Mouse (Mus musculus): Measurements from ENCODE around the gene Hmgcll1. TPM values are rescaled to one million over a fixed set of nuclear protein-coding genes. Genes with fewer than 3 reads are reported as not detected.

Gene Hmgcll1
- polyA plus RNA-seq, 1 experiment from 2014 or later: 2.9 TPM

DNA sequence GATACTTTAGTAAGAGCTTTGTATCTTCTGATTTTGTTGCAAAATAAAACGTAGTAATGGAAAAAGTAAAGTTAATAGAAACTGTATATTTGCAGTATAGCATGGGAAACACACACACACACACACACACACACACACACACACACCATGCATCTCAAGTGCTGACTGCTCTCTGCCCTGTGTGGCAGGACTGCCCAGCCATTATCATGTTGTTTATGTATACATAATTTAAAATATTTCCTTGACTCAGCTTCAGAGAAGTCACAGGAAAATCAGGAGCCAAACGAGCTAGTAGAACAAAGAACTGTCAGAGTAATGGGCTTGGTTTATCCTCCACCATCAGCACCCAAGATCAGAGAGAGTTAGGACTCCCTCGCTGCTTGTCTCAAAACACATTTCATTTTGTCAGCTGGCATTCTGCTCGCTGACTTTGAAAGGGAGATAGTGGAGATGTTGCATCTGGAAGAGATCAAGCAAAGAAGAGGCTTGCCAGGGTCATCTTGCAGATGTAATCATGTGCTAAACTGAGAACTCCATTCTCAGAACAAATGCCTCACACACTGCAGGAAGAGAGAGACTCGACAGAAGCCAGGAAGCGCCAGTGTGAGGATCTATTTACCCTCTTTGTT is 7.2 kb upstream of the Hmgcll1 start:
- DNase-seq (ENCODE audit: low spot score): peak; percentile 56
- no peak overlapping the region for H3K27ac ChIP-seq (replicated peaks; ENCODE audit: low read depth, low read length)
- H3K4me2 ChIP-seq (ENCODE audit: low read depth, low read length): no peak overlapping the region
- 0 out of 2 replicates have a peak, but pooled peaks cover 8% of the 10 kb centered on the region for H3K4me1 ChIP-seq (ENCODE audit: control insufficient read depth, insufficient read depth, low read length)
- ATAC-seq (ENCODE audit: low read depth): no peak
- H3K27me3 ChIP-seq (replicated peaks; ENCODE audit: control insufficient read depth, insufficient read depth, low read length): no peaks in the 10 kb centered on the region
- 27% methylated on average over 6 of the region's 6 CpGs for WGBS
- H3K36me3 ChIP-seq (ENCODE audit: control insufficient read depth, insufficient read depth, low read length): no peaks in the 10 kb centered on the region
- H3K9ac ChIP-seq (ENCODE audit: low read depth, low read length): no peak overlapping the region
- no peaks in the 10 kb centered on the region for H3K9me3 ChIP-seq (ENCODE audit: control insufficient read depth, low read length)
- no peak overlapping the region for H3K4me3 ChIP-seq (ENCODE audit: low read depth, low read length)

DNA sequence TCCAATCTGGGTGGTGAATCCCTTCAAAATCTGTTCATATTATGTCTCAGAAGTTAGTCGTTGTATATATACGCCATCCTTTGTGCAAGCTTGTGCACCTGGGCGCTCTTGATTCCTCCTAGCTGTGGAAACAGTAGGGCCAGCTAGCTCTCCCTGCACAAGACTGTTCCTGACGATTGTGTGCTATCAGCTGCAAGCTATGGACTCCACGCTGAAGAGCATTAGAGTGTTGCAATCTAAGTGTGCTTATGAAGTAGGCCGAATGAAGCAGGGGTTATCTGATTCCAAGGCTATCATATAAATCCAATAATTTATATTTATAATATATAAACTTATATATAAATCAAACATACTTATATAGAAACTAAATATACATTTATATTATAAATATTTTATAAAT is 866 bp upstream of the Hmgcll1 start:
- Histone ChIP-seq H3K27ac (replicated peaks; ENCODE audit: low read depth, low read length) (no peak overlapping the region), H3K36me3 (ENCODE audit: control insufficient read depth, insufficient read depth, low read length) (no peaks in the 10 kb centered on the region), H3K9me3 (ENCODE audit: control insufficient read depth, low read length) (no peaks in the 10 kb centered on the region), H3K4me2 (ENCODE audit: low read depth, low read length) (no peak overlapping the region), H3K9ac (ENCODE audit: low read depth, low read length) (no peak overlapping the region), H3K4me1 (ENCODE audit: control insufficient read depth, insufficient read depth, low read length) (no peaks in the 10 kb centered on the region), H3K27me3 (replicated peaks; ENCODE audit: control insufficient read depth, insufficient read depth, low read length) (no peaks in the 10 kb centered on the region), H3K4me3 (ENCODE audit: low read depth, low read length) (no peak overlapping the region)
- no peak for DNase-seq (ENCODE audit: low spot score)
- ATAC-seq (ENCODE audit: low read depth): no peak
- WGBS: 86% methylated on average over 6 of the region's 6 CpGs

DNA sequence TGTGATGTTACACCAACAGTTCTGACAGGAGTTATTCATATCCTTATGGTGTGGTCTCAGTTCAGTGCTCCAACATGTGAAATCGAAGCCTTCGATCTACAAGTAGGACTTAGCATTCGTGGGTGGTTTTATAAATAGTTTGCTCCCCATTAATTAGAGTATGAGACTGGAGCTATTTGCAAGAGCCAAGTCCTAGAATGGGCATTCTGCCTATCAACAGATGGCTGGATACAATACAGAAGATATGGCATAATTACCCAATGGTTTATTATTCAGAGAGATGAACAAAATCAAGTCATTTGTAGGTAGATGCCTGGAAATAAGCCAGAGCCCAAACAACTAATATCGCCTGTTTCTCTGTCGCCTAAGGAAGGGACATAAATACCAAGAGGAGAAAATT is 1.3 kb downstream of the Hmgcll1 start:
- H3K36me3 ChIP-seq (ENCODE audit: control insufficient read depth, insufficient read depth, low read length): no peaks in the 10 kb centered on the region
- no peak overlapping the region for H3K9ac ChIP-seq (ENCODE audit: low read depth, low read length)
- no peaks in the 10 kb centered on the region for H3K9me3 ChIP-seq (ENCODE audit: control insufficient read depth, low read length)
- no peaks in the 10 kb centered on the region for H3K4me1 ChIP-seq (ENCODE audit: control insufficient read depth, insufficient read depth, low read length)
- H3K4me2 ChIP-seq (ENCODE audit: low read depth, low read length): peak overlapping the region; percentile 92; the same call in 1 of the 2 replicates
- ATAC-seq (ENCODE audit: low read depth) (no peak), DNase-seq (ENCODE audit: low spot score) (no peak)
- no peaks in the 10 kb centered on the region for H3K27me3 ChIP-seq (replicated peaks; ENCODE audit: control insufficient read depth, insufficient read depth, low read length)
- H3K4me3 ChIP-seq (ENCODE audit: low read depth, low read length): no peak overlapping the region
- no peak overlapping the region for H3K27ac ChIP-seq (replicated peaks; ENCODE audit: low read depth, low read length)
- 86% methylated on average over 5 of the region's 5 CpGs for WGBS

DNA sequence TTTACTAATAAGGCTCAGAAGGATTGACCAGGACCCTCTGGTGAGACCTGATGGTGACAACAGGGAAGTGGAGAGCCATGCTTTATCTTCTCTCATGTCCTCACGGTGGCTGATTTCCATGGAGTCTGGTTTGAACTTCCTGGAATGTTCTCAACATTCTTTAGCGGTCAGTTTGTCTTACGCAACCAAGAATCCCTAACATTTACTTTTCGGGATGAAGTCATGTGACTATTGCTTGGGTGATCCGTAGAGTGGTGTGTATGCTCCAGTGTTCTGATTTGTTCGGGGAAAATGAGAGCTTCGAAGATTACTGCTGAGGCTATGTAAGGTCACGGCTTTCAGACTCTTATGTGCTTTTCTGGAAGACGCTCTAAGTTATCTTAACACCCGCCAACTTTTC is 1.9 kb downstream of the Hmgcll1 start:
- H3K27me3 ChIP-seq (replicated peaks; ENCODE audit: control insufficient read depth, insufficient read depth, low read length): no peaks in the 10 kb centered on the region
- no peaks in the 10 kb centered on the region for H3K4me1 ChIP-seq (ENCODE audit: control insufficient read depth, insufficient read depth, low read length)
- H3K36me3 ChIP-seq (ENCODE audit: control insufficient read depth, insufficient read depth, low read length): no peaks in the 10 kb centered on the region
- 91% methylated on average over 10 of the region's 10 CpGs for WGBS
- DNase-seq (ENCODE audit: low spot score): no peak
- no peak overlapping the region for H3K4me3 ChIP-seq (ENCODE audit: low read depth, low read length)
- no peak overlapping the region for H3K27ac ChIP-seq (replicated peaks; ENCODE audit: low read depth, low read length)
- H3K9me3 ChIP-seq (ENCODE audit: control insufficient read depth, low read length): no peaks in the 10 kb centered on the region
- H3K9ac ChIP-seq (ENCODE audit: low read depth, low read length): no peak overlapping the region
- H3K4me2 ChIP-seq (ENCODE audit: low read depth, low read length): no peak overlapping the region
- ATAC-seq (ENCODE audit: low read depth): no peak

DNA sequence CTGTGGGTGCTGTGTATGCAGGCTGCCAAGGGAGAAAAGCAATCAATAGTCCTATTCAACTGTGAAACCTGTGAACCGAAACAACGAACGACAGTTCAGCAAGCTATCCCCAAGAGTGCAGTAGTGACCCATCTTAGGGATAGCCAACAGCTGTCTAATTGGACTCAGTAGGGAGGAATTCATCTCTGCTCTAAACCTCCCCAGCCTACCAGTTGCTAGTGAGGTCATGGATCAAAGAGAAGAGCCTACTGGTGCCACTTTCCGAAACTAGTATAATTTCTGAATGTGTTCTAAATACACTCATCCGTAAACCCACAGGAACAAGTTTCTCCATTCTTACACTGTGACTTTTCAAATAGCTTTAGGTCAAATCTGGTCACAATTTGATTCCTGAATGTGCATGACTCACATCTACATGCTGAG is 8.9 kb downstream of the Hmgcll1 start:
- WGBS: 40% methylated on average over 5 of the region's 5 CpGs
- Histone ChIP-seq H3K4me2 (ENCODE audit: low read depth, low read length) (no peak overlapping the region), H3K36me3 (ENCODE audit: control insufficient read depth, insufficient read depth, low read length) (no peaks in the 10 kb centered on the region), H3K9me3 (ENCODE audit: control insufficient read depth, low read length) (no peaks in the 10 kb centered on the region), H3K27ac (replicated peaks; ENCODE audit: low read depth, low read length) (peak overlapping the region; percentile 69; the same call in 1 of the 2 replicates), H3K4me1 (ENCODE audit: control insufficient read depth, insufficient read depth, low read length) (0 out of 2 replicates have a peak, but pooled peaks cover 13% of the 10 kb centered on the region), H3K27me3 (replicated peaks; ENCODE audit: control insufficient read depth, insufficient read depth, low read length) (no peaks in the 10 kb centered on the region), H3K4me3 (ENCODE audit: low read depth, low read length) (no peak overlapping the region), H3K9ac (ENCODE audit: low read depth, low read length) (no peak overlapping the region)
- peak; percentile 27 for DNase-seq (ENCODE audit: low spot score)
- no peak for ATAC-seq (ENCODE audit: low read depth)

DNA sequence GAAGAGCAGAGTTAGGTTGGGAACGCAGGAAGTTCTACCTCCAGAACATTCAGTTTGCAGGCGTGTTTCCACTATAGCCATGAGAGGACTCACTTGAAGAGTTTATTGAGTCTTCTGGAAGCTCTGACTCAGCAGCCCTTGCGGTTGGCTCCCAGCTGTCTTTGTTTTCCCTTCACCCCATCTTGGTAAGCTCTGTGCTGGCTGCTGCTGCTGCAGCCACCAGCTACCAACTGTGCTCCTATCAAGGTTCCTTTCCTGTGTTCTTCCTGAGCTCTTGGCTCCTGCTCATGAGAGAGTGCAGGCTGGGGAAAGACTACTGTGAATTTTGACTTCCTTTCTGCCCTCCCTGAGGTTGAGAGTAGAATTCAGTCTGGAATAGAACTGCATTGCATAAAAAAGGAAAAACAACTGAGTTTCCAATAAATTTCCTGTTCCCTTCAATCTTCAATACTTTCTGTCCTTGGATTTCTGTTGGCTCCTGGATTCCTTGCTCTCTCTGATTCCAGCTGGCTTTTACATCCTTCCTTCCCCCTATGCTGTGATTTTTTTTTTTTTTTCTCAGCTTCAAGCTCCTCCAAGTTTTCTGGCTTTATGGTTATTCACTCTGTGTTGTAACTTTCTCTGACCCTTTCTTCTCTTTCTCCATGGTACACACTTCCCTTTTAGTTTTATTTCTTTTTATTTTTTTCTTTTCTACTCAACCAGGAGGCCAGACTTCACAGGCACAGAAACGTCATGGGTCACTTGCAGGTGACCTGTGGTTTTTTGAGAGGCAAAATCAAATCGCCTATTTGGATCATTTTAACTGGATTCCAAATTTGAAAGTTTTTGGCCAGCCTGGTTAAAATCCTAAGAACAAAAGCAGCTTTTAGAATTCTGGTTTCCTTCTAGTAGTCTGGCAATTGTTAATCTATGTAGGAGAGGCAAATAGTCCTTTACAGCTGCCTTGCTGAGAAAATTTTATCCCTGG is 9.9 kb downstream of the Hmgcll1 start:
- Histone ChIP-seq H3K36me3 (ENCODE audit: control insufficient read depth, insufficient read depth, low read length) (no peaks in the 10 kb centered on the region), H3K4me3 (ENCODE audit: low read depth, low read length) (no peak overlapping the region), H3K27me3 (replicated peaks; ENCODE audit: control insufficient read depth, insufficient read depth, low read length) (no peaks in the 10 kb centered on the region), H3K9ac (ENCODE audit: low read depth, low read length) (no peak overlapping the region), H3K4me1 (ENCODE audit: control insufficient read depth, insufficient read depth, low read length) (peaks cover 19% of the 10 kb centered on the region; the same call in 1 of the 2 replicates), H3K9me3 (ENCODE audit: control insufficient read depth, low read length) (no peaks in the 10 kb centered on the region), H3K27ac (replicated peaks; ENCODE audit: low read depth, low read length) (peak overlapping the region; percentile 69), H3K4me2 (ENCODE audit: low read depth, low read length) (no peak overlapping the region)
- ATAC-seq (ENCODE audit: low read depth): no peak; the same call in 1 of the 2 replicates
- peak; percentile 63 for DNase-seq (ENCODE audit: low spot score)
- 32% methylated on average over 5 of the region's 5 CpGs for WGBS

DNA sequence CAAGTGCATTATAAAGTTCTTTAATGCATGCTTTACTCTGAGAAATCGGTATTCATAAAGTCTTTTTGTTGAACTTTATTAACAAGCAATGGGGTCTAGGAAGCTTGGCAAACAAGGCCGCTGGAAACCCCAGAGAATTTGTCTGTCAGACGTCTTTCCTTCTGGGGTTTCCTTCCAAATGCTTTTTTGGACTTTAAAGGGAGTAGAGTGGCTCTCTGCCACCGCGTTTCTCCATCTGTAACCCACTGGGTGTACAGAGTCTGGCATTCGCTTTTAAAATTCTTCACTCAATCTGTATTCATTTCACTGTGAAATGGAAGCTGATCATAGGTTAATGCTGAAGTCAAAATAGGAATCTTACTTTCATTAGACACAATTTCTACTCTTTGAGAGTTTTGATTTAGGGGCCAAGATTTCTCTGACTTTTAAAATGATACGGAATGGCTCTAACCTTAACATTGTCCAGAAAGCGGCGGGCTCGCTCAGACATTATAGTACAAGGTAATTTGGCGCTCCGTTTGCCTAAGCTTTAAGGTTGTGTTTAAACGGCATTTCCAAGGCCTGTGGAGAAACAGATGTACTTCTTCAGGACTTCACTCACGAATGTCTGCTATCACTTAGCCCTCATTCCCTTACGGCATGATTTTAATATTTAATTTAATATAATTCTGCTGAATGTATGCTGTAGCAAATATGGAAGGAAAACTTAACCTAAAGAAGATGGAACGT is 15.0 kb downstream of the Hmgcll1 start:
- Histone ChIP-seq H3K4me1 (ENCODE audit: control insufficient read depth, insufficient read depth, low read length) (peaks cover 16% of the 10 kb centered on the region; the same call in 1 of the 2 replicates), H3K9ac (ENCODE audit: low read depth, low read length) (no peak overlapping the region), H3K36me3 (ENCODE audit: control insufficient read depth, insufficient read depth, low read length) (no peaks in the 10 kb centered on the region), H3K9me3 (ENCODE audit: control insufficient read depth, low read length) (no peaks in the 10 kb centered on the region), H3K4me3 (ENCODE audit: low read depth, low read length) (0 out of 2 replicates have a peak overlapping the region, but pooled peaks have one; percentile 3), H3K4me2 (ENCODE audit: low read depth, low read length) (peak overlapping the region; percentile 23), H3K27me3 (replicated peaks; ENCODE audit: control insufficient read depth, insufficient read depth, low read length) (no peaks in the 10 kb centered on the region), H3K27ac (replicated peaks; ENCODE audit: low read depth, low read length) (peak overlapping the region; percentile 4)
- 46% methylated on average over 16 of the region's 16 CpGs for WGBS
- ATAC-seq (ENCODE audit: low read depth) (peak; percentile 57; the same call in 1 of the 2 replicates), DNase-seq (ENCODE audit: low spot score) (peak; percentile 72)

DNA sequence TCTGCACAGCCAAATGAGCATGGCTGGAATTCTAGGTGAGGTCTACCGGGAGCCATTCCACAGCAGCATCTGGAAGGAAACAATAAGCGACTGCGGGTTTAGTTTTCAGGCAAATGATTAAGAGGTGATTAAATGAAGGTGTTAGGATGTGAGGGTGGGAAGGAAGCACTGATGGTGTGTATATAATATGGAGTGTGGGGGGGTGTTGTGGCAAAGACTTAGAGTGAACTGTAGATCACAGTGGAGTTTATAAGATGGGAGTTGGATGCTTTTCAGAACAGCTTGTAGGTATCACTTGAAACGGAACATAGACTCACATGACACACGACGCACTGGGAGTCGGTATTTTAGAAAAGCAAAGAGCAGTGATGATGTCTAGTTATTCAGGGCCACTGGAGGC is 20.4 kb downstream of the Hmgcll1 start:
- Histone ChIP-seq H3K4me1 (ENCODE audit: control insufficient read depth, insufficient read depth, low read length) (peaks cover 17% of the 10 kb centered on the region), H3K9ac (ENCODE audit: low read depth, low read length) (no peak overlapping the region), H3K4me2 (ENCODE audit: low read depth, low read length) (no peak overlapping the region), H3K27me3 (replicated peaks; ENCODE audit: control insufficient read depth, insufficient read depth, low read length) (no peaks in the 10 kb centered on the region), H3K36me3 (ENCODE audit: control insufficient read depth, insufficient read depth, low read length) (no peaks in the 10 kb centered on the region), H3K27ac (replicated peaks; ENCODE audit: low read depth, low read length) (no peak overlapping the region), H3K9me3 (ENCODE audit: control insufficient read depth, low read length) (no peaks in the 10 kb centered on the region), H3K4me3 (ENCODE audit: low read depth, low read length) (no peak overlapping the region)
- DNase-seq (ENCODE audit: low spot score): no peak
- WGBS: 50% methylated on average over 7 of the region's 7 CpGs
- peak; percentile 18; the same call in 1 of the 2 replicates for ATAC-seq (ENCODE audit: low read depth)

Measured in embryonic facial prominence, embryonic 14.5 days (tissue).